Mouse (Mus musculus): ENCODE measurements around the gene Gbp8.
"Not testable (repeated sequence)": the region's sequence is repeated elsewhere in the genome, so short reads cannot be mapped to it uniquely, and the experiment has no call there.

Gbp8 gene

GRCm38 (mm10) chr5:105060224-105060623 is 79.1 kb downstream of the Gbp8 start:
- DNase-seq (ENCODE audit: low read depth, low spot score) = no peak

- DNase-seq (ENCODE audit: low read depth, low spot score) = no peak
Measured at GRCm38 (mm10) chr5:105055279-105055678, 84.1 kb downstream of the Gbp8 start.

- DNase-seq (ENCODE audit: low read depth, low spot score) = not testable (repeated sequence)
Measured at GRCm38 (mm10) chr5:105053471-105054169, 85.7 kb downstream of the Gbp8 start.

- no peak for DNase-seq (ENCODE audit: low read depth, low spot score)
Measured at GRCm38 (mm10) chr5:105032362-105032761, 107.0 kb downstream of the Gbp8 start.

- DNase-seq (ENCODE audit: low read depth, low spot score) = no peak
Measured at GRCm38 (mm10) chr5:105012551-105012950, 126.8 kb downstream of the Gbp8 start.

- no peak for DNase-seq (ENCODE audit: low read depth, low spot score)
Measured at GRCm38 (mm10) chr5:105011570-105011969, 127.8 kb downstream of the Gbp8 start.

GRCm38 (mm10) chr5:105010376-105010775 is 129.0 kb downstream of the Gbp8 start:
- DNase-seq (ENCODE audit: low read depth, low spot score) = no peak

- DNase-seq (ENCODE audit: low read depth, low spot score) = no peak
Measured at GRCm38 (mm10) chr5:104989411-104989810, 149.9 kb downstream of the Gbp8 start.

- no peak for DNase-seq (ENCODE audit: low read depth, low spot score)
Measured at GRCm38 (mm10) chr5:104988000-104988399, 151.3 kb downstream of the Gbp8 start.

GRCm38 (mm10) chr5:104986706-104987105 is 152.6 kb downstream of the Gbp8 start:
- DNase-seq (ENCODE audit: low read depth, low spot score) = no peak

GRCm38 (mm10) chr5:104982535-104982934 is 156.8 kb downstream of the Gbp8 start, which contains the start of gene Abcg3:
Gene Abcg3 (minus strand): TSS chr5:104982718.
- no peak for DNase-seq (ENCODE audit: low read depth, low spot score)

- no peak for DNase-seq (ENCODE audit: low read depth, low spot score)
Measured at GRCm38 (mm10) chr5:104979040-104979513, 160.3 kb downstream of the Gbp8 start.

All from brain, embryonic 18.5 days (tissue).